Mouse (Mus musculus) frontal cortex, adult 2 months (tissue): ENCODE data around the gene Ankrd13c. TPM values are rescaled to one million over a fixed set of nuclear protein-coding genes. Genes with fewer than 3 reads are reported as not detected.

Experiments
- polyA plus RNA-seq: library from polyadenylated mRNA; depleted of rRNA; stranded (reverse); fragments of >200 nt; gene quantifications from 2 replicates; pipeline ENCODE4 v1.2.3, GENCODE M21; 2012; rRNA removed

Gene Ankrd13c
- polyA plus RNA-seq, 1 experiment = 51.2 TPM

Other genes starting within 250 kb of the Ankrd13c start
- 4.9 and 5.2 TPM in 2 replicates for gene Cth, start 22.2 kb upstream of the Ankrd13c start, polyA plus RNA-seq
- gene Srsf11, start 89.4 kb downstream of the Ankrd13c start, polyA plus RNA-seq = 543 and 558 TPM in 2 replicates
- 19.7 and 22.2 TPM in 2 replicates for gene Lrrc40, start 89.4 kb downstream of the Ankrd13c start, polyA plus RNA-seq